Mouse (Mus musculus) cortical plate, adult 2 months (tissue): ENCODE results near the gene Prdx3. TPM values are rescaled to one million over a fixed set of nuclear protein-coding genes. Genes with fewer than 3 reads are reported as not detected.
A peak's percentile ranks its signal among the peaks of the same experiment; 100 is the strongest.

ENCODE experiments used
- H3K27ac ChIP-seq: fragments of 200-500 bp; 2 replicates; pipeline ENCODE4 v1.5.1; 2012; ENCODE audit warnings: low read length, control low read depth, inconsistent platforms; ENCODE audit not compliant: insufficient read depth
- H3K4me1 ChIP-seq: fragments of 200-500 bp; 2 replicates; pipeline ENCODE4 v1.6.1; 2011; ENCODE audit warnings: low read length; ENCODE audit not compliant: control insufficient read depth, insufficient read depth
- H3K4me3 ChIP-seq: fragments of 200-500 bp; 2 replicates; pipeline ENCODE4 v1.5.1; 2011; ENCODE audit warnings: mild to moderate bottlenecking, low read length, control low read depth; ENCODE audit not compliant: insufficient read depth
- CTCF ChIP-seq: fragments of 200-500 bp; IDR thresholded peaks from 2 replicates; pipeline ENCODE4 v1.5.1; 2011; ENCODE audit warnings: mild to moderate bottlenecking, control low read depth, low read length; ENCODE audit not compliant: insufficient read depth; ENCODE audit errors: extremely low read depth
- POLR2A ChIP-seq: fragments of 200-500 bp; IDR thresholded peaks from 2 replicates; pipeline ENCODE4 v1.6.1; 2011; ENCODE audit warnings: mild to moderate bottlenecking, low read length, control low read depth; ENCODE audit not compliant: insufficient read depth; ENCODE audit errors: extremely low read depth
- polyA plus RNA-seq: library from polyadenylated mRNA; depleted of rRNA; stranded (reverse); fragments of >200 nt; gene quantifications from 2 replicates; pipeline ENCODE4 v1.2.3, GENCODE M21; 2012

Prdx3 gene
- polyA plus RNA-seq, 1 experiment = 101 TPM

DNA sequence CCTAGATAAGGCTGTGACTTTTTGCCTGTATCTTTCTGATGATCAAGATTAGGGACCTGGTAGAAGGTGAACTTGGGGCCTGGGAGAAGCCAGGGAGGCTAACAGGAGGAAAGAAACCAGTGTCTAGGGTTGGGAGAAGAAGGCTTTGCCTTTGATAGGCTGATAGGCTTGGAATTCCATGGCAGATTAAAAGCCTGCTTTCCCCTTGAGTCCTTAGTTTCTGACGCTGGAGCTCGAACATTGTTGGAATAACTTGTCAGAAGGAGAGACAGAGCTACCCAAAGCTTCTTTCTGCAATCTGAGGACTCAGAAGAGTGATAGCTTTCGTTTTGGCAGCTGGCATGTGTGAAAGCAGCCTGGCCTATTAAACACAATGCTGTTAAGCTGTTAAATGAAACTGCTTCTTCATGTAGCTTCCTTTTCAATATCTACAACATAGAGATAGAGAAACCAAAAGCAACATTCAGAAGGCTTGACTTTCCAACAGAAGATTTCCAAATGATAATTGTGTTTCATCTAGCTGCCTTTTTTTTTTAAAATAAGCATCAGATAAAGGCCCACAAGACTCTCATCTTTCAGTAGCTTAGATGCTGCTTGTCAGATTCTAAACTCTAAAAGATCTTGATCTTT, 21.0 kb upstream of the Prdx3 start:
- TF ChIP-seq CTCF (no peak), POLR2A (no peak)
- Histone ChIP-seq H3K4me3 (no peak overlapping the region), H3K4me1 (no peaks in the 10 kb centered on the region; the same call in 1 of the 2 replicates), H3K27ac (no peak overlapping the region; the same call in 1 of the 2 replicates)

DNA sequence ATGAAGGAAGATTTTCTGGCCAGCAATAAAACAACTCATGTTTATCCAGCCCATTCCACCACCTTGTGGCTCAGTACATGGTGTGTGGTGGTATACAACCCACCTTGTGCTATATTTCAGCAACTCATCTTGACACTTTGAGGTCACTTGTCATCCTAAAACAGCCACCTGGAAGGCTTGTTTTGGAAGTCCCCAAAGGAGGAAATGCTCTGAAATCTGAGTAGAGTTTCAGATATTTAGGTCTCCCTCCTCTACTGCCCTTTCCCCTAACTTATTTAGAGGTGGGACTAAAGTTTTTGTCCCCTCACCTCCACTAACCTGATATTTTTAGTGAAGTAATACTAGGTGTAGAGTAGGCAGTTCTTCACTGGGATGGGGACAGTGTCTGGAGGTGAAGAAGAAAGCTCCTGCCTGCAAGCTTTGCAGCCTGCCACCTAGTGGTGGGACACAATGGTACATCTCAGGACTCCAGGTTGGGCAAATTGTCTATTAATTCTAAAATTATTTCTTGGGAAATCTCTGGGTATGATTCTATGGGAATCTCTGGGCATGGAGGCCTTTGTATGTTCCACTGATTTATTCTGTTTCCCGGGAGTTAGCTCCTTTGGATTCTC, 17.7 kb upstream of the Prdx3 start:
- Histone ChIP-seq H3K4me1 (no peaks in the 10 kb centered on the region; the same call in 1 of the 2 replicates), H3K27ac (no peak overlapping the region), H3K4me3 (no peak overlapping the region; the same call in 1 of the 2 replicates)
- TF ChIP-seq CTCF = peak; percentile 66
- no peak for TF ChIP-seq POLR2A

DNA sequence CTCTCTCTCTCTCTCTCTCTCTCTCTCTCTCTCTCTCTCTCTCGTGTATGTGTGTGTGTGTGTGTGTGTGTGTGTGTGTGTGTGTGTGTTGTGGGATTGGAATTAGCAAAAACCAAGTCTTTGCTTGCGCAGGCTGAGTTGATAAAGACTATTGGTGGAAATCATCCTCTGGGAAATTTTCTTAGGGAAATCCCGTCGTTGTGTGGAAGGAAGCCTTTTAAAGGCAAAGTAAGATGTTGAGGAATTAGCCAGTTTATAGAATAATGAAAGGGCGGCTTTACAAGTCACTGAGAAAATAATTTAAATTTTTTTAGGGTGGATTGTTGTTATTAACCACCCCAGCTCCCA, 16.7 kb upstream of the Prdx3 start:
- peak overlapping the region; percentile 80; the same call in 1 of the 2 replicates for H3K4me3 ChIP-seq
- TF ChIP-seq CTCF (no peak), POLR2A (no peak)
- H3K27ac ChIP-seq = no peak overlapping the region
- H3K4me1 ChIP-seq = no peaks in the 10 kb centered on the region; the same call in 1 of the 2 replicates

DNA sequence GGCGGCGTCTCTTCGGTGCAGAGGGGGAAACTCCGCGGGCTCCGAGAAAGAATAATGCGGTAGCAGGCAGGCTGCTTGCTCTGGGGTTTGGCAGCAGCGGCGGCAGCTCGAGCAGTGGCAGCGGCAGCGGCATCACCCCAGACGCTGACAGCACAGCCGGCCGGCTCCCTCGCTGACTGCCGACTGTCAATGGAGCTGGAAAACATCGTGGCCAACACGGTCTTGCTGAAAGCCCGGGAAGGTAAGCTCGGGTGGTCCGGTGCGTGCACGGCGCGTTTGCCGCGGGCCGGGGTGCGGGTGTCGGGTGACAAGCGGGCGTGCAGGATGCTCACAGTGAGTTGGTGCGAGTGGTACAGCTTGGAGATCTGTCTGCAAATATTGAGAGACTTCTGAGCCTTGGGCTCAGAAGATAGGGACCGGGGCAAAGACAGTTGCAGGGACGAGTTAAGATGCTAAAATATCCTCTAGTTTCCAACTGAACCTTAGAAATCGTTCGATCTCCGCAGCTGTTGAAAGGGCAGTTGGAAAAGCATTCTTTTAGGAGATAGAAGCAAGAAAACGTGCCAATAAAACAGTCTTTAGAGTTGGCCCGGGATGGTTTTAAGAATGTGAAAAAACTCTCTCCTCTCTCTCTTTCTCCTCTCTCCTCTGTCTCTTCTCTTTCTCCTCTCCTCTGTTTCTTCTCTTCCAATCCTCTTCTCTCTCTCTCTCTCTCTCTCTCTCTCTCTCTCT, 16.2 kb upstream of the Prdx3 start:
- 0 out of 2 replicates have a peak, but pooled peaks have one; percentile 3 for TF ChIP-seq POLR2A
- TF ChIP-seq CTCF = no peak
- Histone ChIP-seq H3K4me3 (peak overlapping the region; percentile 80), H3K27ac (peak overlapping the region; percentile 26; the same call in 1 of the 2 replicates), H3K4me1 (no peaks in the 10 kb centered on the region; the same call in 1 of the 2 replicates)

DNA sequence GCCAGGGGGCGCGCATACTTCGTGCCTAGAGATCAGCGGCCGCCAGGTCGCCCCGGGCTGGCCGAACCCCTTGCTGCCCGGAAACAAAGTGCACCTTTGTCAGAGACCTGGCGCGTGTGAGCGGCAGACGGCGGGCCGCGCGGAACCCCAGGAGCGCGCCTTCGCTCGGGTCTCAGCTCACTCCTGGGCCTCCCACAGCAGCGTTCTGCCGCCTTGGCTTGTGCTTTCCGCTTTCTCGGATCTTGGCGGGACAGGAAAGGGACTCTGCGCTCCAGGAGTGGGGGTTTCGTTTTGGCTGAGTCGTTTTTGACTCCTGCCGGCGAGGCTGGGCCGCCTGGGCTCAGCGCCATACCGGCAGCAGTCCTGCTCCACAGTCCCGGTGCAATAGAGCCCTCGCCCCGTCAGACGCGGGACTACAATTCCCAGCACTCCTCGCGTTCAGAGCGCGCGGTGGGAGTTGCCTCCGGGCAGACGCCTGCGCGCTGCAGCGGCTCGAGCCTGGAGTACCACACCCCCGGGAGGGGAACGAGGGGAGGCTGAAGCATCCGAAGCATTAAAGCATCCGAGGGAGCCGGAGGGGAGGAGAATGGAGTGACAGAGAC, 15.5 kb upstream of the Prdx3 start, which contains the start of gene Grk5:
TSS of gene Grk5 (plus strand) at position 36 of the 602 bp plus-strand sequence.
- Histone ChIP-seq H3K4me3 (peak within 1 kb of the TSS; percentile 80), H3K27ac (peak within 1 kb of the TSS; percentile 98), H3K4me1 (no peaks in the 10 kb centered on the region; the same call in 1 of the 2 replicates)
- TF ChIP-seq CTCF (no peak), POLR2A (peak; percentile 39; the same call in 1 of the 2 replicates)

DNA sequence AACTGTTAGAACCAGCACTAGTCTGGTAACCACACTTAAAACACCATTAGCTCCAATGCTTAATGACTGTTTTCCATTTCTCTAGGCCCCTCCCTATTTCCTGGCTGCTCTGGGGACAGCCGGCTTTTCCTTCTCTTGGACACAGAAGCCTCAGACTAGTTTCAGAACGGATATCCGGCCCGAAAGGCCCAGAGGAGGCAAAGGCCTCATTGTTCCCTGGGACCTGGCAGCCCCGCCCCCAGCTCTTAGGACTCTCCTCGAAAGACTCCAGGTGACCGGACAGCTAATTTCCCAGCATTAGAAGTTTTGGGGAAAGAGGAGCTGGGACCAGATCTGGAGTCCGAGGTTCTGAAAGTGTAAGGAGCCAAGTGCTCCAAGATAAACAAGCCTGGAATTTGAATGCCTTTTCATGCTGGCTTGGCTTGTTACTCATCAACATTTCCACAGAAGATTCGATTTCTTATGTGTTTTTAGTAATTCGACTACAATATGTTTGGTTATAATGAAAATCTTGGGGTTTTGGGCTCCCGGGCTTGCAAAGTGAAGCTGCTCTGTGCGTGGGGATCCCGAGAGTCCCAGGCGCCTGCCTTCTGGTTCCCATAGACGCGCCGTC, 14.9 kb upstream of the Prdx3 start:
- TF ChIP-seq CTCF (peak; percentile 44), POLR2A (no peak)
- Histone ChIP-seq H3K4me1 (no peaks in the 10 kb centered on the region; the same call in 1 of the 2 replicates), H3K27ac (peak overlapping the region; percentile 46; the same call in 1 of the 2 replicates), H3K4me3 (peak overlapping the region; percentile 80; the same call in 1 of the 2 replicates)

DNA sequence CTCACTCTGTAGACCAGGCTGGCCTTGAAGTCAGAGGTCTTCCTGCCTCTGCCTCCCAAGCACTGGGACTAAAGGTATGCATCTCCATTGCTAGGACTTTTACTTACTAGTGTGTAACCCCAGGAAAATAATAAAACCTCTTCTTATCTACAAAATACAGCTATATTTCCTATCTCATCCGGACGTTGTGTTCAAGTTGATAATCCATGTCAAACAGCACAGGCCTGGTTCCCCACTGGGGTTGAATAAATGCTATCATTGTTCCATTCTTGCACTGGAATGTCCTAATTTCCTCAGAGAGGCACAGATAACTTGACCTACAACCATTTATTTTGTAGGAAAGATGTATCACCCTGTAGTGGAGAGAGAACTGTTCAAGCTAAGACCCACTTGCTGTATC, 13.3 kb upstream of the Prdx3 start:
- Histone ChIP-seq H3K27ac (no peak overlapping the region), H3K4me1 (no peaks in the 10 kb centered on the region; the same call in 1 of the 2 replicates), H3K4me3 (no peak overlapping the region)
- TF ChIP-seq POLR2A (no peak), CTCF (no peak)

DNA sequence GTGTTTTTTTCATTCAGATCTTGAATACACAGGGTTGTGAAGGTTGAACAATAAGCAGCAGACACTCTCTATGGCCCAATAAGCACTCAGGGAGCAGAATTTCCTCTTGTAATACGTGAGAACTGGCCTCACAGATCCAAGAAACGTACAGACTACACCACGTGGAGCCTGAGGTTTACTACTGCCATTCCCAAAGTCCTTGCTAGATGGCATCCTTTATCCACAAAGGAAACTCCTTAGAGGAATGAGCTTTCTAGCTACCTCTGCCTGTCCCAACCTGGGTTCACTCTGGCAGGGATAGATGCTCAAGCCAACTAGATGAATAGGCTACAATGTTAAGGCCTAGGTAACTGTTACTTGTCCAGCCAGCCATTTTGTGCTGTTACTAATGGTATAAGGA, 8.8 kb upstream of the Prdx3 start:
- Histone ChIP-seq H3K4me1 (no peaks in the 10 kb centered on the region; the same call in 1 of the 2 replicates), H3K27ac (no peak overlapping the region), H3K4me3 (no peak overlapping the region)
- TF ChIP-seq POLR2A (no peak), CTCF (peak; percentile 74)

DNA sequence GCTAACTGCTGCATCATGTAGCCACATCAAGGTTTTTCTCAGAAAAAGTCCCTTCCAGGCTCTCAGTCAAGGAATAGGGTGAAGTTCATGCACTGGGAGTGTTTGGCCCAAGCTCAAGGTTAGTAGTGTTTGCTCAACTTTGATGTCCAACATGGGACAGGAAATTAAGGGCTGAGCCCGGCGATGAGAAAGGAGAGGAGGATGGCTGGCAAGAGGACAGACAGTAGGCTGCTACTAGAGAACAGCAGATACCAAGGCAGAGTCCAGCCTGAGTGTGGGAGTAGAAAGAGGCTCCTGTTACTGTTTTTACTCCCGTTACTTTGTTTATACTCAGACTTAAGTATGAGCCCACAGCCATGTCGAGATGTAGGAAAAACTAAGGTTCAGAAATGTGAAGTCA, 855 bp downstream of the Prdx3 start:
- H3K4me1 ChIP-seq = 0 out of 2 replicates have a peak, but pooled peaks cover 1% of the 10 kb centered on the region
- H3K4me3 ChIP-seq = peak overlapping the region; percentile 57
- no peak overlapping the region for H3K27ac ChIP-seq
- no peak for TF ChIP-seq POLR2A
- no peak for TF ChIP-seq CTCF
